Mouse (Mus musculus) urinary bladder, adult 18-20 months (tissue): ENCODE results near the gene Gm37240.

Source experiments
- DNase-seq, 2 experiments: peaks; one replicate each; pipeline ENCODE4 v3.0.0; 2022; ENCODE audit warnings: low spot score in 2 of 2, mixed read lengths in 2 of 2

Gm37240 gene

GRCm38 (mm10) chr3:84547177-84547576 lies 1340.1 kb downstream of the Gm37240 start:
- DNase-seq = no peak

GRCm38 (mm10) chr3:84542450-84542849 lies 1344.9 kb downstream of the Gm37240 start:
- peak; percentile 26 to 51 for DNase-seq

GRCm38 (mm10) chr3:84541881-84542280 lies 1345.4 kb downstream of the Gm37240 start:
- DNase-seq = no peak

- no peak for DNase-seq
These were observed 1346.7 kb downstream of the Gm37240 start for GRCm38 (mm10) chr3:84540640-84541039.

GRCm38 (mm10) chr3:84536987-84537386 lies 1350.3 kb downstream of the Gm37240 start:
- no peak for DNase-seq

GRCm38 (mm10) chr3:84533227-84533626 lies 1354.1 kb downstream of the Gm37240 start:
- DNase-seq = no peak

GRCm38 (mm10) chr3:84529021-84529420 lies 1358.3 kb downstream of the Gm37240 start:
- DNase-seq = no peak

GRCm38 (mm10) chr3:84524952-84525351 lies 1362.4 kb downstream of the Gm37240 start:
- DNase-seq = no peak

- DNase-seq = no peak
These were observed 1371.2 kb downstream of the Gm37240 start for GRCm38 (mm10) chr3:84516163-84516562.

- no peak for DNase-seq
These were observed 1374.4 kb downstream of the Gm37240 start for GRCm38 (mm10) chr3:84512774-84513515.

GRCm38 (mm10) chr3:84505193-84505592 lies 1382.1 kb downstream of the Gm37240 start:
- no peak for DNase-seq

- DNase-seq = no peak
These were observed 1383.0 kb downstream of the Gm37240 start for GRCm38 (mm10) chr3:84504291-84504690.

- no peak for DNase-seq
These were observed 1385.2 kb downstream of the Gm37240 start for GRCm38 (mm10) chr3:84502101-84502500.

GRCm38 (mm10) chr3:84500491-84500890 lies 1386.8 kb downstream of the Gm37240 start:
- DNase-seq = no peak

GRCm38 (mm10) chr3:84497718-84498117 lies 1389.6 kb downstream of the Gm37240 start:
- DNase-seq = no peak

GRCm38 (mm10) chr3:84492657-84493056 lies 1394.7 kb downstream of the Gm37240 start:
- no peak for DNase-seq

- no peak for DNase-seq
These were observed 1395.2 kb downstream of the Gm37240 start for GRCm38 (mm10) chr3:84492148-84492547.

- no peak for DNase-seq
These were observed 1398.6 kb downstream of the Gm37240 start for GRCm38 (mm10) chr3:84488716-84489115.

GRCm38 (mm10) chr3:84484891-84485290 lies 1402.4 kb downstream of the Gm37240 start:
- no peak for DNase-seq

- no peak for DNase-seq
These were observed 1403.0 kb downstream of the Gm37240 start for GRCm38 (mm10) chr3:84484333-84484732.

GRCm38 (mm10) chr3:84482121-84482520 lies 1405.2 kb downstream of the Gm37240 start:
- DNase-seq = no peak

- peak; percentile 36 to 40 for DNase-seq
These were observed 1406.2 kb downstream of the Gm37240 start for GRCm38 (mm10) chr3:84481104-84481503.

GRCm38 (mm10) chr3:84480006-84480897 lies 1407.1 kb downstream of the Gm37240 start, which contains the start of gene Fhdc1:
Gene Fhdc1, minus strand, starts transcription at chr3:84480429.
- peak; percentile 67 to 73 for DNase-seq
